Mouse (Mus musculus) CH12.LX (cell line): ENCODE data around the gene Dnah8.

Source experiments
- CTCF ChIP-seq, 2 experiments: IDR thresholded peaks in 1 of 2; conservative IDR thresholded peaks in 1 of 2; 2 replicates each; pipeline ENCODE4 v1.5.1; 2011 to 2012; ENCODE audit warnings: low read depth in 2 of 2, low read length in 2 of 2, improper control_type of control experiment in 1 of 2, inconsistent platforms in 1 of 2, mild to moderate bottlenecking in 1 of 2, moderate library complexity in 1 of 2
- GABPA ChIP-seq: IDR thresholded peaks from 2 replicates; pipeline ENCODE4 v1.6.1; 2012; ENCODE audit warnings: low read depth, low read length, improper control_type of control experiment, inconsistent platforms; ENCODE audit not compliant: insufficient replicate concordance
- JUN ChIP-seq: IDR thresholded peaks from 2 replicates; pipeline ENCODE4 v1.6.1; 2011; ENCODE audit warnings: low read depth, mild to moderate bottlenecking, low read length, improper control_type of control experiment, moderate library complexity; ENCODE audit not compliant: insufficient read depth
- KAT2A ChIP-seq: IDR thresholded peaks from 2 replicates; pipeline ENCODE4 v1.6.1; 2012; ENCODE audit warnings: low read length, improper control_type of control experiment, inconsistent platforms; ENCODE audit not compliant: insufficient replicate concordance
- POLR2A ChIP-seq: IDR thresholded peaks from 2 replicates; pipeline ENCODE4 v1.6.1; 2011; ENCODE audit warnings: low read depth, mild to moderate bottlenecking, improper control_type of control experiment, low read length
- SIN3A ChIP-seq: IDR thresholded peaks from 2 replicates; pipeline ENCODE4 v1.6.1; 2012; ENCODE audit warnings: low read length, improper control_type of control experiment, inconsistent platforms
- SMC3 ChIP-seq: IDR thresholded peaks from 2 replicates; pipeline ENCODE4 v1.6.1; 2011; ENCODE audit warnings: low read depth, low read length, improper control_type of control experiment
- TCF12 ChIP-seq: IDR thresholded peaks from 2 replicates; pipeline ENCODE4 v1.6.1; 2014; ENCODE audit warnings: low read depth, mild to moderate bottlenecking, inconsistent platforms, low read length, improper control_type of control experiment
- USF1 ChIP-seq: IDR thresholded peaks from 2 replicates; pipeline ENCODE4 v1.6.1; 2014; ENCODE audit warnings: low read depth, mild to moderate bottlenecking, inconsistent platforms, low read length, improper control_type of control experiment

- no peak for TF ChIP-seq CTCF (conservative IDR thresholded peaks at IDR 0.05 in 1 of 2, IDR thresholded peaks at IDR 0.05 in 1 of 2; ENCODE audit: low read depth in 2 of 2, low read length in 2 of 2)
- no peak for TF ChIP-seq GABPA
- TF ChIP-seq JUN = no peak
- no peak for TF ChIP-seq USF1
- no peak for TF ChIP-seq TCF12
- no peak for TF ChIP-seq SMC3
- no peak for TF ChIP-seq SIN3A
- no peak for TF ChIP-seq KAT2A
- TF ChIP-seq POLR2A = no peak
Observed at GRCm38 (mm10) chr17:30774416-30774815, 150.3 kb downstream of the Dnah8 start.
